Mouse (Mus musculus): ENCODE measurements around the gene Prkn.

DNA sequence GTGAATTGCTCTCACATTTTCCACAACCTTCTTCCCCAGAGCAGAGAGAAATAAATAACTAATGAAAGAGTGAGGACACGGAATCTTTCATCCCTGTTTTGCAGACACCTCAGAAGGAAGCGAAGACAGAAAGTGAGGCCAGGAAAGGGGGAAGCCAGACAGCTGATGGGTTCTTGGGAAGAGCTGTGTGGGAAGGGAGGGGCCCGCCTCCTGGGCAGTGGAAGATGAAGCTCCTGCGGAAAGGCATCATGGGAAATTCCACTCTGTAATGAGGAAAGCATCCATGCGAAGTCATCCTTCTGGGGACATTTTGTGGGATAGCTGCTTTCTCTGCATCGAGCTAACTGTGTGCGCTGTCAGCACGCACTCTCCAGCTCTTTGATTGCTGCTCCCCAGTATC, 491.9 kb downstream of the Prkn start:
- TF ChIP-seq CTCF (IDR thresholded peaks at IDR 0.05; ENCODE audit: borderline replicate concordance, insufficient read depth, low read length) (no peak), POLR2A (IDR thresholded peaks at IDR 0.05; ENCODE audit: low read depth, low read length) (no peak)
